Mouse (Mus musculus): ENCODE measurements around the gene Scpep1. TPM values are rescaled to one million over a fixed set of nuclear protein-coding genes. Genes with fewer than 3 reads are reported as not detected.

Scpep1 gene
- polyA plus RNA-seq, 1 experiment from 2014 or later = 57.4 TPM

GRCm38 (mm10) chr11:88926566-88926965, 28.7 kb downstream of the Scpep1 start:
- H3K27ac ChIP-seq (ENCODE audit: low read depth, low read length) = no peak overlapping the region
- ATAC-seq (replicated peaks; ENCODE audit: low FRiP score) (no peak), DNase-seq (ENCODE audit: low spot score) (no peak)
- no peak overlapping the region for H3K4me2 ChIP-seq
- H3K9me3 ChIP-seq (ENCODE audit: control insufficient read depth, low read length) = no peaks in the 10 kb centered on the region
- no peak overlapping the region for H3K9ac ChIP-seq (ENCODE audit: low read depth, low read length)
- H3K4me3 ChIP-seq (ENCODE audit: low read depth, low read length) = no peak overlapping the region
- H3K4me1 ChIP-seq (replicated peaks; ENCODE audit: control insufficient read depth, insufficient read depth, low read length) = no peaks in the 10 kb centered on the region
- H3K27me3 ChIP-seq (replicated peaks; ENCODE audit: control insufficient read depth, insufficient read depth, low read length) = no peaks in the 10 kb centered on the region
- WGBS = 81% methylated on average over 5 of the region's 5 CpGs
- H3K36me3 ChIP-seq (ENCODE audit: control insufficient read depth, insufficient read depth, low read length) = no peaks in the 10 kb centered on the region; the same call in 1 of the 2 replicates

- ATAC-seq (replicated peaks; ENCODE audit: low FRiP score) (no peak), DNase-seq (ENCODE audit: low spot score) (no peak)
- no peaks in the 10 kb centered on the region for H3K4me1 ChIP-seq (replicated peaks; ENCODE audit: control insufficient read depth, insufficient read depth, low read length)
- no peak overlapping the region for H3K4me2 ChIP-seq
- no peaks in the 10 kb centered on the region for H3K36me3 ChIP-seq (ENCODE audit: control insufficient read depth, insufficient read depth, low read length)
- H3K9me3 ChIP-seq (ENCODE audit: control insufficient read depth, low read length) = no peaks in the 10 kb centered on the region
- H3K27ac ChIP-seq (ENCODE audit: low read depth, low read length) = no peak overlapping the region
- H3K9ac ChIP-seq (ENCODE audit: low read depth, low read length) = no peak overlapping the region
- no peaks in the 10 kb centered on the region for H3K27me3 ChIP-seq (replicated peaks; ENCODE audit: control insufficient read depth, insufficient read depth, low read length)
- 85% methylated on average over 8 of the region's 8 CpGs for WGBS
- H3K4me3 ChIP-seq (ENCODE audit: low read depth, low read length) = no peak overlapping the region
Measured at GRCm38 (mm10) chr11:88909388-88910036, 45.8 kb downstream of the Scpep1 start.

GRCm38 (mm10) chr11:88908557-88909211, 46.6 kb downstream of the Scpep1 start:
- Histone ChIP-seq H3K27me3 (replicated peaks; ENCODE audit: control insufficient read depth, insufficient read depth, low read length) (no peaks in the 10 kb centered on the region), H3K4me2 (no peak overlapping the region), H3K4me3 (ENCODE audit: low read depth, low read length) (no peak overlapping the region), H3K27ac (ENCODE audit: low read depth, low read length) (no peak overlapping the region), H3K9ac (ENCODE audit: low read depth, low read length) (no peak overlapping the region), H3K4me1 (replicated peaks; ENCODE audit: control insufficient read depth, insufficient read depth, low read length) (no peaks in the 10 kb centered on the region), H3K36me3 (ENCODE audit: control insufficient read depth, insufficient read depth, low read length) (no peaks in the 10 kb centered on the region), H3K9me3 (ENCODE audit: control insufficient read depth, low read length) (no peaks in the 10 kb centered on the region)
- DNase-seq (ENCODE audit: low spot score) = no peak
- ATAC-seq (replicated peaks; ENCODE audit: low FRiP score) = peak; percentile 68
- 85% methylated on average over 1 of the region's 1 CpGs for WGBS

- no peak overlapping the region for H3K9ac ChIP-seq (ENCODE audit: low read depth, low read length)
- no peaks in the 10 kb centered on the region for H3K4me1 ChIP-seq (replicated peaks; ENCODE audit: control insufficient read depth, insufficient read depth, low read length)
- H3K27ac ChIP-seq (ENCODE audit: low read depth, low read length) = no peak overlapping the region
- H3K4me3 ChIP-seq (ENCODE audit: low read depth, low read length) = no peak overlapping the region
- H3K27me3 ChIP-seq (replicated peaks; ENCODE audit: control insufficient read depth, insufficient read depth, low read length) = no peaks in the 10 kb centered on the region
- H3K36me3 ChIP-seq (ENCODE audit: control insufficient read depth, insufficient read depth, low read length) = no peaks in the 10 kb centered on the region
- no peak for DNase-seq (ENCODE audit: low spot score)
- WGBS = 89% methylated on average over 7 of the region's 7 CpGs
- no peak for ATAC-seq (replicated peaks; ENCODE audit: low FRiP score)
- no peak overlapping the region for H3K4me2 ChIP-seq
- H3K9me3 ChIP-seq (ENCODE audit: control insufficient read depth, low read length) = no peaks in the 10 kb centered on the region
Measured at GRCm38 (mm10) chr11:88907886-88908285, 47.4 kb downstream of the Scpep1 start.

GRCm38 (mm10) chr11:88905621-88906020, 49.6 kb downstream of the Scpep1 start:
- H3K27ac ChIP-seq (ENCODE audit: low read depth, low read length) = no peak overlapping the region
- H3K4me2 ChIP-seq = no peak overlapping the region
- no peak for ATAC-seq (replicated peaks; ENCODE audit: low FRiP score)
- H3K27me3 ChIP-seq (replicated peaks; ENCODE audit: control insufficient read depth, insufficient read depth, low read length) = no peaks in the 10 kb centered on the region
- DNase-seq (ENCODE audit: low spot score) = no peak
- H3K9ac ChIP-seq (ENCODE audit: low read depth, low read length) = no peak overlapping the region
- no peaks in the 10 kb centered on the region for H3K9me3 ChIP-seq (ENCODE audit: control insufficient read depth, low read length)
- no peak overlapping the region for H3K4me3 ChIP-seq (ENCODE audit: low read depth, low read length)
- no peaks in the 10 kb centered on the region for H3K36me3 ChIP-seq (ENCODE audit: control insufficient read depth, insufficient read depth, low read length)
- no peaks in the 10 kb centered on the region for H3K4me1 ChIP-seq (replicated peaks; ENCODE audit: control insufficient read depth, insufficient read depth, low read length)
- WGBS = 29% methylated on average over 2 of the region's 2 CpGs

- Histone ChIP-seq H3K4me3 (ENCODE audit: low read depth, low read length) (no peak overlapping the region), H3K27me3 (replicated peaks; ENCODE audit: control insufficient read depth, insufficient read depth, low read length) (no peaks in the 10 kb centered on the region), H3K27ac (ENCODE audit: low read depth, low read length) (no peak overlapping the region), H3K9ac (ENCODE audit: low read depth, low read length) (no peak overlapping the region), H3K36me3 (ENCODE audit: control insufficient read depth, insufficient read depth, low read length) (no peaks in the 10 kb centered on the region), H3K9me3 (ENCODE audit: control insufficient read depth, low read length) (no peaks in the 10 kb centered on the region), H3K4me1 (replicated peaks; ENCODE audit: control insufficient read depth, insufficient read depth, low read length) (no peaks in the 10 kb centered on the region), H3K4me2 (no peak overlapping the region)
- DNase-seq (ENCODE audit: low spot score) (no peak), ATAC-seq (replicated peaks; ENCODE audit: low FRiP score) (no peak)
- 48% methylated on average over 2 of the region's 2 CpGs for WGBS
Measured at GRCm38 (mm10) chr11:88904080-88904479, 51.2 kb downstream of the Scpep1 start.

GRCm38 (mm10) chr11:88902762-88903161, 52.5 kb downstream of the Scpep1 start:
- no peaks in the 10 kb centered on the region for H3K9me3 ChIP-seq (ENCODE audit: control insufficient read depth, low read length)
- DNase-seq (ENCODE audit: low spot score) (no peak), ATAC-seq (replicated peaks; ENCODE audit: low FRiP score) (no peak)
- H3K4me3 ChIP-seq (ENCODE audit: low read depth, low read length) = no peak overlapping the region
- H3K27ac ChIP-seq (ENCODE audit: low read depth, low read length) = no peak overlapping the region
- no peaks in the 10 kb centered on the region for H3K27me3 ChIP-seq (replicated peaks; ENCODE audit: control insufficient read depth, insufficient read depth, low read length)
- H3K4me2 ChIP-seq = no peak overlapping the region
- H3K9ac ChIP-seq (ENCODE audit: low read depth, low read length) = no peak overlapping the region
- WGBS = 78% methylated on average over 6 of the region's 6 CpGs
- H3K36me3 ChIP-seq (ENCODE audit: control insufficient read depth, insufficient read depth, low read length) = no peaks in the 10 kb centered on the region
- H3K4me1 ChIP-seq (replicated peaks; ENCODE audit: control insufficient read depth, insufficient read depth, low read length) = no peaks in the 10 kb centered on the region

GRCm38 (mm10) chr11:88901341-88901802, 53.9 kb downstream of the Scpep1 start:
- Histone ChIP-seq H3K27me3 (replicated peaks; ENCODE audit: control insufficient read depth, insufficient read depth, low read length) (no peaks in the 10 kb centered on the region), H3K4me1 (replicated peaks; ENCODE audit: control insufficient read depth, insufficient read depth, low read length) (no peaks in the 10 kb centered on the region), H3K9me3 (ENCODE audit: control insufficient read depth, low read length) (no peaks in the 10 kb centered on the region), H3K4me2 (no peak overlapping the region), H3K4me3 (ENCODE audit: low read depth, low read length) (no peak overlapping the region), H3K9ac (ENCODE audit: low read depth, low read length) (no peak overlapping the region), H3K36me3 (ENCODE audit: control insufficient read depth, insufficient read depth, low read length) (no peaks in the 10 kb centered on the region), H3K27ac (ENCODE audit: low read depth, low read length) (no peak overlapping the region)
- no peak for DNase-seq (ENCODE audit: low spot score)
- WGBS = 61% methylated on average over 7 of the region's 7 CpGs
- ATAC-seq (replicated peaks; ENCODE audit: low FRiP score) = no peak

- Histone ChIP-seq H3K9me3 (ENCODE audit: control insufficient read depth, low read length) (no peaks in the 10 kb centered on the region), H3K4me1 (replicated peaks; ENCODE audit: control insufficient read depth, insufficient read depth, low read length) (no peaks in the 10 kb centered on the region), H3K9ac (ENCODE audit: low read depth, low read length) (no peak overlapping the region), H3K27ac (ENCODE audit: low read depth, low read length) (no peak overlapping the region), H3K27me3 (replicated peaks; ENCODE audit: control insufficient read depth, insufficient read depth, low read length) (no peaks in the 10 kb centered on the region), H3K4me2 (no peak overlapping the region), H3K4me3 (ENCODE audit: low read depth, low read length) (no peak overlapping the region), H3K36me3 (ENCODE audit: control insufficient read depth, insufficient read depth, low read length) (no peaks in the 10 kb centered on the region)
- WGBS = 86% methylated on average over 6 of the region's 6 CpGs
- DNase-seq (ENCODE audit: low spot score) (no peak), ATAC-seq (replicated peaks; ENCODE audit: low FRiP score) (no peak)
Measured at GRCm38 (mm10) chr11:88899561-88899960, 55.7 kb downstream of the Scpep1 start.
